Mouse (Mus musculus) liver, embryonic 16.5 days (tissue): Measurements from ENCODE around the gene Arl15. TPM values are rescaled to one million over a fixed set of nuclear protein-coding genes. Genes with fewer than 3 reads are reported as not detected.

Source experiments
- ATAC-seq: fragments of 200-750 bp; cut with Nextera tagmentation; 2 replicates; pipeline ENCODE4 v1.8.0; 2017; ENCODE audit warnings: low read depth, mild to moderate bottlenecking, moderate number of reproducible peaks, moderate library complexity
- H3K27ac ChIP-seq: fragments of 300-500 bp; sonication (generic); 2 replicates; pipeline ENCODE4 v1.5.1; 2014; ENCODE audit warnings: mild to moderate bottlenecking, low read length
- H3K27me3 ChIP-seq: fragments of 300-500 bp; sonication (generic); 2 replicates; pipeline ENCODE4 v1.6.1; 2014; ENCODE audit warnings: low read depth, low read length, mixed read lengths; ENCODE audit not compliant: control insufficient read depth, insufficient read depth
- H3K36me3 ChIP-seq: fragments of 300-500 bp; sonication (generic); 2 replicates; pipeline ENCODE4 v1.6.1; 2014; ENCODE audit warnings: mild to moderate bottlenecking; ENCODE audit not compliant: control insufficient read depth, insufficient read depth
- H3K4me1 ChIP-seq: fragments of 300-500 bp; sonication (generic); 2 replicates; pipeline ENCODE4 v1.6.1; 2014; ENCODE audit warnings: low read depth, low read length, mixed read lengths; ENCODE audit not compliant: control insufficient read depth
- H3K4me2 ChIP-seq: fragments of 300-500 bp; sonication (generic); 2 replicates; pipeline ENCODE4 v1.6.1; 2014; ENCODE audit warnings: low read depth, low read length, mixed read lengths
- H3K4me3 ChIP-seq: fragments of 300-500 bp; sonication (generic); 2 replicates; pipeline ENCODE4 v1.5.1; 2014; ENCODE audit warnings: low read depth, mild to moderate bottlenecking, low read length
- H3K9ac ChIP-seq: fragments of 300-500 bp; sonication (generic); 2 replicates; pipeline ENCODE4 v1.6.1; 2014; ENCODE audit warnings: low read depth, low read length
- H3K9me3 ChIP-seq: fragments of 300-500 bp; sonication (generic); replicated peaks from 2 replicates; pipeline ENCODE4 v1.6.1; 2016; ENCODE audit warnings: low read length; ENCODE audit not compliant: control insufficient read depth
- WGBS: fragments of 180-500 bp; shearing (Covaris S2); extraction: QIAGEN DNeasy Blood & Tissue Kit; methylation state at CpG from one replicate; pipeline ENCODE4 v1.1.7; 2014; ENCODE audit not compliant: insufficient replicate concordance; 5-methylcytosine and 5-hydroxymethylcytosine counted together
- polyA plus RNA-seq: library from polyadenylated mRNA; unstranded; fragments of >200 nt; fragmentation: Nextera tagmentation; extraction: Ambion mirVana; gene quantifications from 2 replicates; pipeline ENCODE4 v1.2.1, GENCODE M21; 2015

Gene Arl15
- polyA plus RNA-seq, 1 experiment from 2014 or later: 2.9 TPM

- H3K27me3 ChIP-seq: no peaks in the 10 kb centered on the region
Observed at GRCm38 (mm10) chr13:114078851-114079250, 284.5 kb downstream of the Arl15 start.

GRCm38 (mm10) chr13:114079751-114080150, 285.4 kb downstream of the Arl15 start:
- H3K4me2 ChIP-seq: no peak overlapping the region
- H3K36me3 ChIP-seq: no peaks in the 10 kb centered on the region
- no peak for ATAC-seq
- no peak overlapping the region for H3K4me3 ChIP-seq
- no peaks in the 10 kb centered on the region for H3K27me3 ChIP-seq
- WGBS: 73% methylated on average over 6 of the region's 6 CpGs
- H3K27ac ChIP-seq: no peak overlapping the region
- H3K9me3 ChIP-seq: no peaks in the 10 kb centered on the region
- no peaks in the 10 kb centered on the region for H3K4me1 ChIP-seq
- H3K9ac ChIP-seq: no peak overlapping the region

More at GRCm38 (mm10) chr13:114078851-114079250, 284.5 kb downstream of the Arl15 start:
- 77% methylated on average over 4 of the region's 4 CpGs for WGBS
- Histone ChIP-seq H3K9me3 (no peaks in the 10 kb centered on the region), H3K27ac (no peak overlapping the region), H3K4me2 (no peak overlapping the region), H3K4me1 (no peaks in the 10 kb centered on the region), H3K4me3 (no peak overlapping the region), H3K36me3 (no peaks in the 10 kb centered on the region), H3K9ac (no peak overlapping the region)
- ATAC-seq: no peak

GRCm38 (mm10) chr13:114080491-114080890, 286.2 kb downstream of the Arl15 start:
- WGBS: 81% methylated on average over 8 of the region's 8 CpGs
- Histone ChIP-seq H3K4me1 (no peaks in the 10 kb centered on the region), H3K4me3 (no peak overlapping the region), H3K36me3 (no peaks in the 10 kb centered on the region), H3K4me2 (no peak overlapping the region), H3K9ac (no peak overlapping the region), H3K9me3 (no peaks in the 10 kb centered on the region), H3K27ac (no peak overlapping the region), H3K27me3 (no peaks in the 10 kb centered on the region)
- no peak for ATAC-seq

- 61% methylated on average over 3 of the region's 3 CpGs for WGBS
- H3K4me1 ChIP-seq: no peaks in the 10 kb centered on the region
- H3K36me3 ChIP-seq: no peaks in the 10 kb centered on the region
- no peaks in the 10 kb centered on the region for H3K27me3 ChIP-seq
- no peaks in the 10 kb centered on the region for H3K9me3 ChIP-seq
- H3K9ac ChIP-seq: no peak overlapping the region
- peak; percentile 66 for ATAC-seq
- H3K4me2 ChIP-seq: no peak overlapping the region
- H3K4me3 ChIP-seq: no peak overlapping the region
- H3K27ac ChIP-seq: no peak overlapping the region
Observed at GRCm38 (mm10) chr13:114083570-114084138, 289.3 kb downstream of the Arl15 start.

GRCm38 (mm10) chr13:114085442-114085841, 291.1 kb downstream of the Arl15 start:
- no peak for ATAC-seq
- WGBS: 78% methylated on average over 8 of the region's 8 CpGs
- Histone ChIP-seq H3K9me3 (no peaks in the 10 kb centered on the region), H3K4me1 (no peaks in the 10 kb centered on the region), H3K9ac (no peak overlapping the region), H3K27me3 (no peaks in the 10 kb centered on the region), H3K27ac (no peak overlapping the region), H3K4me3 (no peak overlapping the region), H3K4me2 (no peak overlapping the region), H3K36me3 (no peaks in the 10 kb centered on the region)

GRCm38 (mm10) chr13:114086325-114086724, 292.0 kb downstream of the Arl15 start:
- H3K4me2 ChIP-seq: no peak overlapping the region
- no peaks in the 10 kb centered on the region for H3K9me3 ChIP-seq
- H3K36me3 ChIP-seq: no peaks in the 10 kb centered on the region
- no peaks in the 10 kb centered on the region for H3K4me1 ChIP-seq
- ATAC-seq: peak; percentile 63
- no peak overlapping the region for H3K27ac ChIP-seq
- no peak overlapping the region for H3K9ac ChIP-seq
- no peaks in the 10 kb centered on the region for H3K27me3 ChIP-seq
- WGBS: 47% methylated on average over 5 of the region's 5 CpGs
- no peak overlapping the region for H3K4me3 ChIP-seq

GRCm38 (mm10) chr13:114086801-114087200, 292.5 kb downstream of the Arl15 start:
- WGBS: 69% methylated on average over 5 of the region's 5 CpGs
- H3K36me3 ChIP-seq: no peaks in the 10 kb centered on the region
- no peaks in the 10 kb centered on the region for H3K27me3 ChIP-seq
- no peak overlapping the region for H3K4me3 ChIP-seq
- no peaks in the 10 kb centered on the region for H3K9me3 ChIP-seq
- H3K27ac ChIP-seq: no peak overlapping the region
- no peak for ATAC-seq
- H3K4me1 ChIP-seq: no peaks in the 10 kb centered on the region
- no peak overlapping the region for H3K9ac ChIP-seq
- no peak overlapping the region for H3K4me2 ChIP-seq

GRCm38 (mm10) chr13:114087696-114088465, 293.6 kb downstream of the Arl15 start:
- no peak overlapping the region for H3K27ac ChIP-seq
- no peaks in the 10 kb centered on the region for H3K27me3 ChIP-seq
- peak; percentile 41; the same call in 1 of the 2 replicates for ATAC-seq
- H3K36me3 ChIP-seq: no peaks in the 10 kb centered on the region
- H3K4me3 ChIP-seq: no peak overlapping the region
- H3K4me1 ChIP-seq: no peaks in the 10 kb centered on the region
- no peaks in the 10 kb centered on the region for H3K9me3 ChIP-seq
- 71% methylated on average over 10 of the region's 10 CpGs for WGBS
- H3K9ac ChIP-seq: no peak overlapping the region
- H3K4me2 ChIP-seq: no peak overlapping the region

GRCm38 (mm10) chr13:114090786-114091185, 296.5 kb downstream of the Arl15 start:
- Histone ChIP-seq H3K4me1 (no peaks in the 10 kb centered on the region), H3K4me2 (no peak overlapping the region), H3K27ac (no peak overlapping the region), H3K36me3 (no peaks in the 10 kb centered on the region), H3K27me3 (no peaks in the 10 kb centered on the region), H3K9ac (no peak overlapping the region), H3K4me3 (no peak overlapping the region), H3K9me3 (no peaks in the 10 kb centered on the region)
- no peak for ATAC-seq
- WGBS: 80% methylated on average over 6 of the region's 6 CpGs
